Mouse (Mus musculus): Measurements from ENCODE around the gene Sh3glb2. TPM values are rescaled to one million over a fixed set of nuclear protein-coding genes. Genes with fewer than 3 reads are reported as not detected.
A peak's percentile ranks its signal among the peaks of the same experiment; 100 is the strongest.

The Sh3glb2 gene
- polyA plus RNA-seq, 1 experiment from 2014 or later: 18.9 TPM

DNA sequence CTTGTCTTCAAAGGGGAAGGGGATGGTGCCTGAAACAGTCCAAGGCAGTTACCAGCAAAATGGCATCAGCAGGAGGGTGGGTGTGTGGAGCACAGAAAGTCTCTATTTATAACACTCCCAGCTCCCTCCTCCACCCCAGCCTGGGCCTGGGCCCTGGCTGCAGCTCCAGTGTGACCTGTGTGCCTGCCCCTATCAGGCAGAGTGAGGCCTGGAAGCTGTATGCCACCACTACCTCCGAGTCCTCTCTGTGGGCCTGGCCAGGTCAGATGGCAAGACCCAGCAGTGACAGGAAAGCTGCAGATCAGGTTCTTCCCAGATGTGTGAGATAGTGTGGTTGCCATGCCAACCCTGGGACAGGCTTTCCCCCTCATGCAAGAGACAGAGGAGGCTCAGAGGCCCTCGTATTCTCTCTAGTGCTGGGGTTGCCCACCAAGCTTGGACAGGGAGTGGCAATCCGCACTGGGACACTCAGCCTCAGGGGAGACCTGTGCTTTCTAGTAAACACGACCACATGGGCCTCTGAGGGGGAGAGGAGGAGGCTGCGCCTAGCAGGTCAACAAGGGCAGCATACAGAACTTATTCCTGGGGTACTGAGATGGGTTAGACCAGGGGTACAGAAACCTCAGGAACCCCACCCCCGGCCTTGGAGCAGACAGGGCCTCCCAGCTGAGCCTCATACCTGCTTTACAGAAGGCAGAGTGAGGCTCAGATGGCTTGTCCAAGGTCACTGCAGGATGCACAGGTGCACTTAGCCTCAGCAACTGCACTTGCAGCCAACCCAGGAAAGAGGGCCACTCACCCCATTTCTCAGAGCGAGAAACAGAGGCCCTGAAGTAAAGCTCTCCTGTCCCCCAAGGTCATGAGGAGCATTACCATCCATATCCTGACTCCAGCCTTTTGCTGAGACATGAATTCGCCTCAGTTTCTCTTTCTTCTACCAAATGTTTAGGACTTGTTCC is 1.3 kb downstream of the Sh3glb2 start:
- Histone ChIP-seq H3K27me3 (no peaks in the 10 kb centered on the region), H3K4me1 (replicated peaks) (peaks cover 36% of the 10 kb centered on the region), H3K36me3 (replicated peaks) (0 out of 2 replicates have a peak, but pooled peaks cover 5% of the 10 kb centered on the region), H3K27ac (replicated peaks) (peak overlapping the region; percentile 53), H3K4me3 (replicated peaks) (peak overlapping the region; percentile 82), H3K4me2 (peak overlapping the region; percentile 98), H3K9me3 (replicated peaks) (no peaks in the 10 kb centered on the region), H3K9ac (peak overlapping the region; percentile 73)
- no peak for ATAC-seq (ENCODE audit: insufficient read depth)
- 56% methylated on average over 8 of the region's 8 CpGs for WGBS (ENCODE audit: insufficient replicate concordance)

DNA sequence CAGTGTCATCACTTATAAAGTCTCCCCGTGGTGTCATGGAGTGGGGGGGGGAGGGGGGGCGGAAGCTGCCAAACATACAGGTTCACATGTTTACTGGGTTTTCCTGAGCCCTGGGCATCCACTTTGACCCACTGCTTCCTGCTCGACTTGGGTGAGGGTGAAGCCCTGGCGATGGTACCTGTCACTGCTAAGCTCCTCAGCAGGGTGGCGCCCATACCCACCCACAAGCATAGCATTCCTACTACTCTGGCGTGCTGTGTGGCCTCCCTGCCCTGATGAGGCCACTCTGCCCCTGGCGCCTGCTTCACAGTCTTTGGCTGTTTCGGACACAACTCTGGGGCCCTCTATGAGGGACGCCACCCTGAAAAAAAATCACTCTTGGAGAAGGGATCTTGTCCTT is 2.2 kb downstream of the Sh3glb2 start:
- H3K9ac ChIP-seq: no peak overlapping the region

DNA sequence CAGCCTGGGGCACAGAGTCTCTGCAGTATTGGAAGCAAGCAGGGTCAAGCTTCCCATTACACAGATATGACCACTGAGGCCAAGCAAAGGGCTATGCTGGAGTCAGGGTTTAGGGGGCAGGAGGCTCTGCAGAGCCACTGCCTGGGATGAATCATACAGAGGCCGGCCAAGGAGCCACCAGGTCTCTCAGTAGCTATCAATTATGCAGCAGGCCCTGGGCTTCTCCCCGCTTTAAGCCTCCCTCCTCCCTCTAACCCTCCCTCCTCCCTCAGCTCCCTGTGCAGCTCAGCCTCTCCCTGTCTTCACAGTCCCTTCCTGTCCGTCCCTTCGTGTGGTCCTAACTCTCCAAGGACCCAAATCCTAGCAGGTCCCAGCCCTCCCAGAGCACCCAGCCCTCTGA is 2.9 kb downstream of the Sh3glb2 start:
- ATAC-seq (ENCODE audit: insufficient read depth): no peak
- Histone ChIP-seq H3K9ac (no peak overlapping the region), H3K36me3 (replicated peaks) (0 out of 2 replicates have a peak, but pooled peaks cover 5% of the 10 kb centered on the region), H3K4me3 (replicated peaks) (no peak overlapping the region), H3K4me2 (no peak overlapping the region), H3K4me1 (replicated peaks) (peaks cover 36% of the 10 kb centered on the region), H3K27me3 (no peaks in the 10 kb centered on the region), H3K27ac (replicated peaks) (no peak overlapping the region), H3K9me3 (replicated peaks) (no peaks in the 10 kb centered on the region)
- WGBS (ENCODE audit: insufficient replicate concordance): 51% methylated on average over 4 of the region's 4 CpGs

More for the DNA sequence above, 2.2 kb downstream of the Sh3glb2 start:
- no peak overlapping the region for H3K4me2 ChIP-seq
- H3K4me3 ChIP-seq (replicated peaks): no peak overlapping the region
- H3K9me3 ChIP-seq (replicated peaks): no peaks in the 10 kb centered on the region
- peaks cover 36% of the 10 kb centered on the region for H3K4me1 ChIP-seq (replicated peaks)
- H3K36me3 ChIP-seq (replicated peaks): 0 out of 2 replicates have a peak, but pooled peaks cover 5% of the 10 kb centered on the region
- ATAC-seq (ENCODE audit: insufficient read depth): no peak
- no peaks in the 10 kb centered on the region for H3K27me3 ChIP-seq
- 64% methylated on average over 9 of the region's 9 CpGs for WGBS (ENCODE audit: insufficient replicate concordance)
- no peak overlapping the region for H3K27ac ChIP-seq (replicated peaks)

DNA sequence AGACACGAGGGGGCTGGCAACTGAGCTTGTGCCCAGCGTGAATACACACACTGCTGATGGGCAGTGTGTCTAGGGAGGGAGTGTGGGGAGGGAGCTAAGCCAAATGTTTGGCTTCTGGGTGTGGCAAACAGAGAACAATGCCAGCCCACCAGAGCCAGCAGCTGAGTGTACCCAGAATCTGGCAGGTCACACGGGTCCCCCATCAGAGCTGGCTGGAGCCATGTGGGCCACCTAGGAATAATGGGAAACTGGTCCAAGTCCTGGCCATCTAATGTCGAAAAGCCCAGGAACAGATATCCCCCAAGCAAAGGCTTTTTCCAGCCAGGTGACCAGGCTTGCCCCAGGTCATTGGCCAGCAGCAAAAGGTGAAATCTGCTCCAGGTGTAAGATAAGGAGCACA is 3.3 kb downstream of the Sh3glb2 start:
- ATAC-seq (ENCODE audit: insufficient read depth): no peak
- WGBS (ENCODE audit: insufficient replicate concordance): 53% methylated on average over 4 of the region's 4 CpGs
- no peaks in the 10 kb centered on the region for H3K9me3 ChIP-seq (replicated peaks)
- H3K9ac ChIP-seq: no peak overlapping the region
- H3K4me3 ChIP-seq (replicated peaks): no peak overlapping the region
- no peak overlapping the region for H3K27ac ChIP-seq (replicated peaks)
- H3K4me2 ChIP-seq: no peak overlapping the region
- H3K27me3 ChIP-seq: no peaks in the 10 kb centered on the region
- peaks cover 36% of the 10 kb centered on the region for H3K4me1 ChIP-seq (replicated peaks)
- 0 out of 2 replicates have a peak, but pooled peaks cover 5% of the 10 kb centered on the region for H3K36me3 ChIP-seq (replicated peaks)

DNA sequence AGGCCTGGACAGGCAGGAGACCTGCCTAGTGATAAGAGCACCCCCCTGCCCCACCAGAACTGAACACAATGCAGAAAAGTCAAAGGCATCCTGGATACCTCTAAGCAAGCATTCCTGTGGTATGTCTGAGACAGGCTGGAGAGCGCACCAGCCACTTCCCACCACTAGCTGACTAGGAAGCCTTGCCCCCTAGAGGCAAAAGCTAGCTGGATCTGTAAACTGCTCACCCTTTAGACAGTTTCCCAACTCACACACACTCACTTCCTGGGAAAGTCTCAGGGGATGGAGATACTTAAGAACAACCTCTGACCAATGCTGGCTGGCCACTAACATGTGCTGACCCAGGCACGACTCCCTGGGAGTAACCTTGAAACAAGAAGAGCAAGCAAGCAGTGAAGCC is 8.0 kb downstream of the Sh3glb2 start:
- 72% methylated on average over 2 of the region's 2 CpGs for WGBS (ENCODE audit: insufficient replicate concordance)
- no peak overlapping the region for H3K4me2 ChIP-seq
- no peak for ATAC-seq (ENCODE audit: insufficient read depth)

DNA sequence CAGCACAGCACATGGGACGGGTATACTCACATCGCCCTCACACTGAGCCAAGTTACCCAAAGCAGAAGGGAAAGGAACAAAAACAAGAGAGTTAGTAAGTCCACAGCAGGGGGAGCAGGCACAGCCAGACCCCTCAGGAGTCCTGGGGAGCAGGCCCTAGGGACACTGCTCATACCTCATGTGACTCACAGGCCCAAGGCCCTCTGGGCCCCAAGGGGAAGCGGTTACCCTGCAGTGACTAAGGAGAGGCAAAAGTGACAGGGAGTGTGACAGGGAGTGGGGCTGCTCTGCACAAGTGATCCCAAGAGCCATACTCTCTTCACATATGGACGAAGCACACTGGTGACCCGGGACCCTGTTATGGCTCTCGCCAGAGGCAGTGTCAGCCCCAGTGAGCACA is 9.9 kb downstream of the Sh3glb2 start:
- WGBS (ENCODE audit: insufficient replicate concordance): 73% methylated on average over 6 of the region's 6 CpGs
- no peaks in the 10 kb centered on the region for H3K27me3 ChIP-seq
- no peaks in the 10 kb centered on the region for H3K9me3 ChIP-seq (replicated peaks)
- no peak overlapping the region for H3K4me3 ChIP-seq (replicated peaks)
- H3K9ac ChIP-seq: no peak overlapping the region
- no peak overlapping the region for H3K4me2 ChIP-seq
- no peak for ATAC-seq (ENCODE audit: insufficient read depth)
- H3K27ac ChIP-seq (replicated peaks): no peak overlapping the region
- H3K36me3 ChIP-seq (replicated peaks): peaks cover 35% of the 10 kb centered on the region
- no peaks in the 10 kb centered on the region for H3K4me1 ChIP-seq (replicated peaks)

More for the DNA sequence above, 8.0 kb downstream of the Sh3glb2 start:
- Histone ChIP-seq H3K4me3 (replicated peaks) (no peak overlapping the region), H3K36me3 (replicated peaks) (peaks cover 20% of the 10 kb centered on the region; the same call in 1 of the 2 replicates), H3K9ac (no peak overlapping the region), H3K4me1 (replicated peaks) (peaks cover 3% of the 10 kb centered on the region; the same call in 1 of the 2 replicates), H3K27ac (replicated peaks) (no peak overlapping the region), H3K27me3 (no peaks in the 10 kb centered on the region), H3K9me3 (replicated peaks) (no peaks in the 10 kb centered on the region)

DNA sequence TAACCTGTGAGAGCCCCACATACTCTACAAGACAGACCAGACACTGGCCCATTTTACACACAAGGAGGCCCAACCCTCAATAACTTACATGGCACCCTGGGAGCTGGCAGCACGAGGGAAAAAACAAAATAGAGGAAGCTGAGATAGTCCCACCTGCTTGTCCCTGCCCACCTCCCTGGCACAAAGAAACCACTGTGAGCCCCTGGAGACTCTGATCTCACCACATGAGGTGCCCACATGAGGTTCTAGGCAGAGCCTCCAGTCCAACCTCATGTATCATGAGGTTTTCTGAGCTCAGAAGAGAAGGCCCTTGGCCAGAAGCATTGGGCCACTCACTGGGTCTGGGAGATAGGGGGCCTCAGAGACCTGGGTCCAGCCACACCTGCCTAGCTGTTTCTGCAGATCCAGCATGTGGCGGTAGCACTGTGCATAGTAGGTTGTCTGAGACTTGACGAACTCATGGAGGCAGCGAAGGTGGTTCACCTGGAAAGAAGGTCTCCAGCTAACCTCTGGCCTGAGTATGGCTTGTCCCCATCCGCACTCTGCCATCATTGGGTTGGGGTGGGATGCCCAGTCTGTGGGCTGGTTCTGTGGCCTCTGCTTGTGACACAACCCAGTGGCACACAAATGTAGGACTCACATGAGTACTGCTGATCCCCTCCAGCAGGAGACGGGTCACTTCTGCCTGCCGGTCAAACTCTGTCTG is 13.0 kb downstream of the Sh3glb2 start:
- H3K4me3 ChIP-seq (replicated peaks): no peak overlapping the region
- no peaks in the 10 kb centered on the region for H3K9me3 ChIP-seq (replicated peaks)
- 74% methylated on average over 7 of the region's 7 CpGs for WGBS (ENCODE audit: insufficient replicate concordance)
- H3K36me3 ChIP-seq (replicated peaks): peaks cover 61% of the 10 kb centered on the region
- H3K4me1 ChIP-seq (replicated peaks): no peaks in the 10 kb centered on the region
- H3K4me2 ChIP-seq: no peak overlapping the region
- H3K27me3 ChIP-seq: no peaks in the 10 kb centered on the region
- no peak overlapping the region for H3K9ac ChIP-seq
- no peak for ATAC-seq (ENCODE audit: insufficient read depth)
- no peak overlapping the region for H3K27ac ChIP-seq (replicated peaks)

DNA sequence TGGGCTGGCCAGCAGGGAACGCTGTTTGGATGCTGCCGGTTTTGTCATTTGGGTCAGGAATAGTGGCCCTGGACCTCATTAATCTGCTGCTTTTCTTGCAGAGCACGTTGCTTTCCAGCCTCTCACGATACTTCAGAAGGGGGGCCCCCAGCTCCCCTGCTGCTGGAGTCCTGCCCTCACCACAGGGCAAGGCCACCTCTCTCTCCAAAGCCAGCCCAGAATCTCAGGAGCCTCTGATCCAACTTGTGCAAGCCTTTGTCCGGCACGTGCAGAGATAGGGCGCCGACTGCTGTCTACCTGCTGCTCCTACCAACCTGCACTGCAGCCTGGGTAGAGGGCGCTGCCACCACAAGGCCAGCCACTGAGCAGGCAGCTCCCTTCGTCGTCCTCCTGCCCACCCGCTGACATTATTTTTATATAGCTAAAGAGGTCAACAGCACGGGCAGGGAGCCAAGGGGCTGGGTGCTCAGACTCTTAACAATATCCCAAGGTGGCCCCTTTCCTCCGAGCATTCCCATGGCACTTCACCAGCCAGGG is 15.5 kb downstream of the Sh3glb2 start:
- no peaks in the 10 kb centered on the region for H3K27me3 ChIP-seq
- no peak overlapping the region for H3K9ac ChIP-seq
- no peaks in the 10 kb centered on the region for H3K4me1 ChIP-seq (replicated peaks)
- peaks cover 74% of the 10 kb centered on the region for H3K36me3 ChIP-seq (replicated peaks)
- no peak overlapping the region for H3K4me2 ChIP-seq
- H3K27ac ChIP-seq (replicated peaks): no peak overlapping the region
- no peak overlapping the region for H3K4me3 ChIP-seq (replicated peaks)
- no peaks in the 10 kb centered on the region for H3K9me3 ChIP-seq (replicated peaks)
- ATAC-seq (ENCODE audit: insufficient read depth): no peak
- 78% methylated on average over 14 of the region's 14 CpGs for WGBS (ENCODE audit: insufficient replicate concordance)

DNA sequence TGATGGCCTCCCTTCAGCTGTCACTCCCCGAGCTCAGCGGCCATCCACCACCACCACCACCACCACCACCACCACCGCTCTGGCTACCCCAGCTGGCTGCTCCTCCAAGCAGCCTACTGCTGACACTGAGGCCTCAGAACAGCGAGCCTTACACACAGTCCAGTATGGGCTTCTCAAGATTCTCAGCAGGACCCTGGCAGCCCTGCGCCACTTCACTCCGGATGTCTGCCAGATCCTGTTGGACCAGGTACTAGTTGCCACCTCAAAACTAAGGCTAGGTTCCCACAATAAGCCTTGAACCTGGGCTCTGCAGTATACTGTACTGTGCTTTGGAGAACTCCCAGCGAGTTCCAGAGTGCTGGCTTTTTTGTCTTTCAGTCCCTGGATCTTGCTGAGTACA is 16.6 kb downstream of the Sh3glb2 start:
- Histone ChIP-seq H3K9me3 (replicated peaks) (no peaks in the 10 kb centered on the region), H3K27me3 (no peaks in the 10 kb centered on the region), H3K36me3 (replicated peaks) (peaks cover 81% of the 10 kb centered on the region), H3K4me2 (no peak overlapping the region), H3K9ac (no peak overlapping the region), H3K4me3 (replicated peaks) (no peak overlapping the region), H3K4me1 (replicated peaks) (no peaks in the 10 kb centered on the region), H3K27ac (replicated peaks) (no peak overlapping the region)
- WGBS (ENCODE audit: insufficient replicate concordance): 85% methylated on average over 7 of the region's 7 CpGs
- ATAC-seq (ENCODE audit: insufficient read depth): no peak

DNA sequence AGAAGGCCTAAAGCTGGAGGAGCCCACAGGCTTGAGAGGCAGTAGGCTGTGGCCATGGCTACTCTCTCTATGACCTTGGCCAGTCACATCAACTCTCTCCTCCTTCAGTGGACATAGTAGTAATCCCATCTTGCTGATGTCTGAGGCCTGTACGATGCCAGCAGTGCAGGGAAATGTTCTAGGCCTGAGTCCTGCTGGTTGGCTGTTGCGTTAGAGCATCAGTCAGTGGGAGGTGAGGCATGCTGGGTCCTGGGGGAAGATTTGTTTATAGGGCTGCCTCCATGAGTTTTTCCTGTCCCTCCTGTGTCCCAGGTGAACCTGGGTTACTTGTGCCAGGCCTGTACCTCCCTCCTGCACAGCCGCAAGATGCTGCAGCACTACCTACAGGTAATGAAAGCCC is 17.1 kb downstream of the Sh3glb2 start:
- no peak overlapping the region for H3K9ac ChIP-seq
- H3K4me2 ChIP-seq: no peak overlapping the region
- peaks cover 86% of the 10 kb centered on the region for H3K36me3 ChIP-seq (replicated peaks)
- ATAC-seq (ENCODE audit: insufficient read depth): no peak
- H3K27me3 ChIP-seq: no peaks in the 10 kb centered on the region
- WGBS (ENCODE audit: insufficient replicate concordance): 90% methylated on average over 3 of the region's 3 CpGs
- H3K4me1 ChIP-seq (replicated peaks): no peaks in the 10 kb centered on the region
- H3K9me3 ChIP-seq (replicated peaks): no peaks in the 10 kb centered on the region
- no peak overlapping the region for H3K4me3 ChIP-seq (replicated peaks)
- H3K27ac ChIP-seq (replicated peaks): no peak overlapping the region

DNA sequence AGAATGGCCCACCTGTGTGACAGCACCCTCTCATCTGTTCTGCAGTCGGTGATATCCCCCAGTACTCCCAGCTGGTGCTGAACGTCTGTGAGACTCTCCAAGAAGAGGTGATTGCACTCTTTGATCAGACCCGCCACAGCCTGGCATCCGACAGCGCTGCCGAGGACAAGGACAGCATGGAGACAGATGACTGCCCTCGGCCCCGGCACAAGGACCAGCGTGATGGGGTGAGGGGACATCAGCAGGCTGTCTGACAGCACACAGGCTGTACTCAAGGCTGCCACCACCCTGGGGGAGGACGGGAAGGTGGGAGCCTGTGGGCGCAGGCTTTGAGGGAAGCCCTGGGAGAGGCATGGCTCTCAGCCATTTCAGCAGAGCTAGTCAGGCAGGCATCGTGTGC is 22.0 kb downstream of the Sh3glb2 start:
- no peak overlapping the region for H3K27ac ChIP-seq (replicated peaks)
- no peak overlapping the region for H3K4me2 ChIP-seq
- H3K9me3 ChIP-seq (replicated peaks): no peaks in the 10 kb centered on the region
- no peak overlapping the region for H3K4me3 ChIP-seq (replicated peaks)
- peaks cover 96% of the 10 kb centered on the region for H3K36me3 ChIP-seq (replicated peaks)
- WGBS (ENCODE audit: insufficient replicate concordance): 79% methylated on average over 12 of the region's 12 CpGs
- no peak for ATAC-seq (ENCODE audit: insufficient read depth)
- no peaks in the 10 kb centered on the region for H3K27me3 ChIP-seq
- no peak overlapping the region for H3K9ac ChIP-seq
- no peaks in the 10 kb centered on the region for H3K4me1 ChIP-seq (replicated peaks)
